Mouse (Mus musculus) heart, embryonic 12.5 days (tissue): ENCODE measurements around the gene Hist1h2bg. TPM values are rescaled to one million over a fixed set of nuclear protein-coding genes. Genes with fewer than 3 reads are reported as not detected.

ENCODE experiments used
- ATAC-seq: fragments of 200-750 bp; cut with Nextera tagmentation; 2 replicates; pipeline ENCODE4 v1.8.0; 2017; ENCODE audit warnings: moderate TSS enrichment, moderate library complexity; ENCODE audit not compliant: insufficient number of reproducible peaks, low FRiP score
- H3K27ac ChIP-seq: fragments of 300-500 bp; sonication (generic); 2 replicates; pipeline ENCODE4 v1.5.1; 2016; ENCODE audit warnings: mild to moderate bottlenecking, moderate library complexity; ENCODE audit not compliant: poor library complexity, severe bottlenecking
- H3K27me3 ChIP-seq: fragments of 300-500 bp; sonication (generic); replicated peaks from 2 replicates; pipeline ENCODE4 v1.6.1; 2016; ENCODE audit warnings: mild to moderate bottlenecking, moderate library complexity
- H3K36me3 ChIP-seq: fragments of 300-500 bp; sonication (generic); 2 replicates; pipeline ENCODE4 v1.6.1; 2016; ENCODE audit warnings: mild to moderate bottlenecking, moderate library complexity
- H3K4me1 ChIP-seq: fragments of 300-500 bp; sonication (generic); replicated peaks from 2 replicates; pipeline ENCODE4 v1.6.1; 2016; ENCODE audit warnings: mild to moderate bottlenecking
- H3K4me2 ChIP-seq: fragments of 300-500 bp; sonication (generic); 2 replicates; pipeline ENCODE4 v1.6.1; 2016; ENCODE audit warnings: mild to moderate bottlenecking, moderate library complexity
- H3K4me3 ChIP-seq: fragments of 300-500 bp; sonication (generic); 2 replicates; pipeline ENCODE4 v1.5.1; 2016; ENCODE audit warnings: mild to moderate bottlenecking
- H3K9ac ChIP-seq: fragments of 300-500 bp; sonication (generic); 2 replicates; pipeline ENCODE4 v1.6.1; 2016; ENCODE audit warnings: mild to moderate bottlenecking, moderate library complexity
- H3K9me3 ChIP-seq: fragments of 300-500 bp; sonication (generic); replicated peaks from 2 replicates; pipeline ENCODE4 v1.6.1; 2016; ENCODE audit warnings: mild to moderate bottlenecking, moderate library complexity
- WGBS: fragments of 180-500 bp; shearing (Covaris S2); methylation state at CpG from one replicate; pipeline ENCODE4 v1.1.7; 2016; 5-methylcytosine and 5-hydroxymethylcytosine counted together
- microRNA-seq: library from miRNA; unstranded; fragments of <30 nt; microRNA quantifications from one replicate; pipeline ENCODE4, GENCODE M21; 2017
- polyA plus RNA-seq: library from polyadenylated mRNA; unstranded; fragments of >200 nt; fragmentation: Nextera tagmentation; extraction: Ambion mirVana; gene quantifications from 2 replicates; pipeline ENCODE4 v1.2.1, GENCODE M21; 2016

The Hist1h2bg gene
- polyA plus RNA-seq, 1 experiment from 2014 or later: 4.8 TPM

GRCm38 (mm10) chr13:23610393-23610792 lies 39.2 kb downstream of the Hist1h2bg start:
- no peak overlapping the region for H3K27ac ChIP-seq
- no peak overlapping the region for H3K9ac ChIP-seq
- H3K36me3 ChIP-seq: no peaks in the 10 kb centered on the region
- ATAC-seq: no peak
- H3K4me2 ChIP-seq: no peak overlapping the region
- no peaks in the 10 kb centered on the region for H3K4me1 ChIP-seq
- no peak overlapping the region for H3K4me3 ChIP-seq
- H3K9me3 ChIP-seq: no peaks in the 10 kb centered on the region
- H3K27me3 ChIP-seq: no peaks in the 10 kb centered on the region
- 80% methylated on average over 2 of the region's 2 CpGs for WGBS

- no peak overlapping the region for H3K27ac ChIP-seq
- H3K9me3 ChIP-seq: no peaks in the 10 kb centered on the region
- no peak for ATAC-seq
- H3K36me3 ChIP-seq: no peaks in the 10 kb centered on the region
- H3K9ac ChIP-seq: no peak overlapping the region
- H3K4me3 ChIP-seq: no peak overlapping the region
- H3K27me3 ChIP-seq: no peaks in the 10 kb centered on the region
- H3K4me2 ChIP-seq: no peak overlapping the region
- WGBS: 83% methylated on average over 3 of the region's 3 CpGs
- H3K4me1 ChIP-seq: no peaks in the 10 kb centered on the region
These were observed 40.4 kb downstream of the Hist1h2bg start for GRCm38 (mm10) chr13:23611638-23612037.

GRCm38 (mm10) chr13:23620056-23620732 lies 49.0 kb downstream of the Hist1h2bg start:
- 54% methylated on average over 12 of the region's 12 CpGs for WGBS
- no peak for ATAC-seq
- H3K4me2 ChIP-seq: peak overlapping the region; percentile 98

GRCm38 (mm10) chr13:23620733-23621531 lies 49.7 kb downstream of the Hist1h2bg start, which contains the start of gene Hist1h2be:
Gene Hist1h2be, minus strand, starts transcription at chr13:23621124.
- Histone ChIP-seq H3K27me3 (no peaks in the 10 kb centered on the region), H3K9me3 (no peaks in the 10 kb centered on the region), H3K27ac (peak within 1 kb of the TSS; percentile 98), H3K36me3 (no peaks in the 10 kb centered on the region), H3K4me2 (peak within 1 kb of the TSS; percentile 98), H3K4me3 (peak within 1 kb of the TSS; percentile 74), H3K4me1 (peaks cover 12% of the 10 kb centered on the region), H3K9ac (peak within 1 kb of the TSS; percentile 96)
- ATAC-seq: peak; percentile 80
- WGBS: under 1% methylated on average over 27 of the region's 27 CpGs

More at GRCm38 (mm10) chr13:23620056-23620732, 49.0 kb downstream of the Hist1h2bg start:
- Histone ChIP-seq H3K4me1 (peaks cover 12% of the 10 kb centered on the region), H3K27ac (peak overlapping the region; percentile 98), H3K9me3 (no peaks in the 10 kb centered on the region), H3K27me3 (no peaks in the 10 kb centered on the region), H3K36me3 (no peaks in the 10 kb centered on the region), H3K4me3 (peak overlapping the region; percentile 74), H3K9ac (peak overlapping the region; percentile 81)

Small RNA genes within 50 kb of the gene (microRNA-seq; reads per million reads assigned to microRNA genes)
- gene Gm44297: not detected
- gene Gm44359: not detected
- gene Gm44394: not detected

Other genes starting within 250 kb of the Hist1h2bg start
- 43.0 and 46.7 TPM in 2 replicates for gene Zfp322a, start 202.2 kb upstream of the Hist1h2bg start, polyA plus RNA-seq
- gene Abt1, start 147.5 kb upstream of the Hist1h2bg start, polyA plus RNA-seq: 8.1 and 8.9 TPM in 2 replicates
- 2.6 and 2.9 TPM in 2 replicates for gene Btn1a1, start 105.5 kb upstream of the Hist1h2bg start, polyA plus RNA-seq
- gene Btn2a2, start 82.5 kb upstream of the Hist1h2bg start, polyA plus RNA-seq: 0.45 and 0.58 TPM in 2 replicates
- gene Hist1h4h, start 40.3 kb upstream of the Hist1h2bg start, polyA plus RNA-seq: 4.4 and 5.2 TPM in 2 replicates
- 2.7 and 7.0 TPM in 2 replicates for gene Hist1h2af, start 37.5 kb upstream of the Hist1h2bg start, polyA plus RNA-seq
- 3.9 and 4.0 TPM in 2 replicates for gene Hist1h3g, start 36.0 kb upstream of the Hist1h2bg start, polyA plus RNA-seq
- gene Hist1h2bh, start 28.0 kb upstream of the Hist1h2bg start, polyA plus RNA-seq: 0.26 and 0.28 TPM in 2 replicates
- gene Hist1h3f, start 27.3 kb upstream of the Hist1h2bg start, polyA plus RNA-seq: 0.32 and 0.36 TPM in 2 replicates
- gene Hist1h4f, start 19.7 kb upstream of the Hist1h2bg start, polyA plus RNA-seq: 0.95 TPM in 1 of 2 replicates, not detected in the other
- gene Hist1h1d, start 18.1 kb upstream of the Hist1h2bg start, polyA plus RNA-seq: 0.21 and 0.26 TPM in 2 replicates
- gene Hist1h3e, start 9.0 kb upstream of the Hist1h2bg start, polyA plus RNA-seq: 1.7 and 2.1 TPM in 2 replicates
- gene Hist1h2ae, start 176 bp upstream of the Hist1h2bg start, polyA plus RNA-seq: 40.3 and 45.8 TPM in 2 replicates
- gene Hist1h2bf, start 2.8 kb downstream of the Hist1h2bg start, polyA plus RNA-seq: 1.5 and 2.0 TPM in 2 replicates
- gene Hist1h2ad, start 3.0 kb downstream of the Hist1h2bg start, polyA plus RNA-seq: 1.1 and 2.3 TPM in 2 replicates
- gene Hist1h3d, start 4.4 kb downstream of the Hist1h2bg start, polyA plus RNA-seq: 1.4 and 1.6 TPM in 2 replicates
- 43.5 and 46.9 TPM in 2 replicates for gene Hist1h4d, start 10.2 kb downstream of the Hist1h2bg start, polyA plus RNA-seq
- gene Hist1h2be, start 49.7 kb downstream of the Hist1h2bg start, polyA plus RNA-seq: 1.2 and 2.0 TPM in 2 replicates
- 10.6 and 11.6 TPM in 2 replicates for gene Hist1h1e, start 51.2 kb downstream of the Hist1h2bg start, polyA plus RNA-seq
- gene Hist1h2ac, start 112.6 kb downstream of the Hist1h2bg start, polyA plus RNA-seq: 0.70 and 0.78 TPM in 2 replicates
- 43.6 and 49.5 TPM in 2 replicates for gene Hist1h2bc, start 112.8 kb downstream of the Hist1h2bg start, polyA plus RNA-seq
- gene Hist1h1t, start 124.4 kb downstream of the Hist1h2bg start, polyA plus RNA-seq: not detected in 2 replicates
- 2.7 and 3.5 TPM in 2 replicates for gene Hist1h4c, start 127.1 kb downstream of the Hist1h2bg start, polyA plus RNA-seq
- gene Hfe, start 139.5 kb downstream of the Hist1h2bg start, polyA plus RNA-seq: 10.5 and 13.2 TPM in 2 replicates
- gene Hist1h1c, start 167.4 kb downstream of the Hist1h2bg start, polyA plus RNA-seq: 36.5 and 41.9 TPM in 2 replicates
- 3.0 and 5.1 TPM in 2 replicates for gene Hist1h3c, start 174.2 kb downstream of the Hist1h2bg start, polyA plus RNA-seq
- gene Hist1h2bb, start 175.3 kb downstream of the Hist1h2bg start, polyA plus RNA-seq: 0.88 and 1.4 TPM in 2 replicates
- gene Hist1h2ab, start 179.7 kb downstream of the Hist1h2bg start, polyA plus RNA-seq: 16.7 and 20.9 TPM in 2 replicates
- 3.4 and 3.5 TPM in 2 replicates for gene Hist1h3b, start 180.9 kb downstream of the Hist1h2bg start, polyA plus RNA-seq
- gene Hist1h4b, start 185.6 kb downstream of the Hist1h2bg start, polyA plus RNA-seq: 2.1 and 2.3 TPM in 2 replicates
- not detected in 2 replicates for gene Hist1h4a, start 189.8 kb downstream of the Hist1h2bg start, polyA plus RNA-seq
- 1.7 and 3.5 TPM in 2 replicates for gene Hist1h3a, start 191.0 kb downstream of the Hist1h2bg start, polyA plus RNA-seq
- 0.54 and 1.4 TPM in 2 replicates for gene Hist1h1a, start 192.3 kb downstream of the Hist1h2bg start, polyA plus RNA-seq
- 0.13 TPM in 1 of 2 replicates, not detected in the other for gene Trim38, start 198.5 kb downstream of the Hist1h2bg start, polyA plus RNA-seq
- gene Slc17a2, start 235.6 kb downstream of the Hist1h2bg start, polyA plus RNA-seq: not detected in 2 replicates